Mouse (Mus musculus): ENCODE results near the gene Rps3a1. TPM values are rescaled to one million over a fixed set of nuclear protein-coding genes. Genes with fewer than 3 reads are reported as not detected.

Gene Rps3a1
- 100 to 1,000 TPM; 534 to 591 TPM for total RNA-seq (2021)

- intact Hi-C loops (cut with DNase I) = no loop called here
- DNase-seq = peak; percentile 98
Measured at GRCm38 (mm10) chr3:86142263-86142933, at the start of gene Rps3a1. TSS of gene Rps3a1 (minus strand) at chr3:86142702.

DNA sequence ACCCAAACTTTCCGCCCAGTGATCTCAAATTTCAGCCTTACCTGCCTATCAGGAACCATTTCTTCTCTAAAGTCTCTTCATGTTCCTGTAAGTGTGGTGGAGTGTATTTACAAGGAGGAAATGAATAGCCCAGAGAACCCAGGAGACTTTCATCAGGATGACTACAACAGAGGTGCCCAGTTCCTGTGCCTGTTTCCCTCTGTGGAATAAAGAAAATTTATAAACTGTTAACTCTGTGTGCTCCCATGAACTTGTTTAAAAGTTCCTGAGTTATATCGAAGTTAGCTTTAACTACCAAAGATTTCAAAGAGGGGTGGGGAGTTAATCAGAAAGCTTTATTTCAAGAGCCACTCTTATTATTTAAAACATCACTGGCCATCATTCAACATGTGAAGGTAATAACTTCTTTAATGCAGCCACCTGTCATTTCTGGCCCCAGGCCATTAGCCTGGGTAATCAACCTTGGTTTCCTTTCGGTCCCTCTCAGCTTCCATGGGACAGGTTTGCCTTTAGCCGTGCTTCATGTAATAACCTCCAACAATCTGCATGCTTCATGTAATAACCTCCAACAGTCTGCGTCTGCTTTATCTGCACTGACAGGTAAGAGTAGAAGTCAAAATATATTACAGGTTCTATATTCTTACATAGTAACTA is 45.4 kb upstream of the Rps3a1 start:
- no peak for DNase-seq
- intact Hi-C loops (cut with DNase I) = no loop called here

DNA sequence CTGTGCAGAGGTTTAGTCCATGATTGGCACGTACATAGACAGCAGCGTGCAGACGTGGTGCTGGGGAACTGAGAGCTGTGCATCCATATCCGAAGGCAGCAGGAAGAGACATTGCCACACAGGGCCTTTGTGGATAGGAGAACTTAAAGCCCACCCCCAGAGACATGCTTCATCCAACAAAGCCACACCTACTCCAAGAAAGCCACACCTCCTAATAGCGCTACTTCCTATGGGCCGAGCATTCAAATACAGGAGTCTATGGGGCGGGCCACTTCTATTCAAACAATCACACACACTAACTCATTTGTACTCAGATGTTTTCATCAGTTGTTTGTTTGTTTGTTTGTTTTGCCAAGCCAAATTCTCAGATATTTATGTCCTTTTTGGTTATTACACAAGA is 42.0 kb upstream of the Rps3a1 start:
- intact Hi-C loops (cut with DNase I) = no loop called here

DNA sequence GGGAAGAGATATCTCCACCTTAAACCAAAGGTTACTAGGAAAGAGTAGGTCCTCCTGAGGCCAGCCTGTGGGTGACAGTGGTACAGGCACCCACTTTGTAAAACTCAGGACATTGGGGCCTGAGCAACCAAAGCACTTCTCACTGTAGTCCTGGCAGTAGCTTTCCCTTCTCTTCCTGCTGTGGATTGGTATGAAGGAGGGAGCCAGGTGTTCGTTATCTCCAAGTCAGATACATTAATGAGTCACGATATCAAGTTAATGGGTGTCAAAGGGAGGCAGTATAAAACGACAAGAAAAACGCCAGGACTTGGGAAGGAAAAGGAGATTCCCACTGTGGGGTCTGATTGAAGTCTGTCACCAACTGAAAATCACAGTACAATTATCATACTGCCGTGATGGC is 38.6 kb upstream of the Rps3a1 start:
- DNase-seq = no peak
- intact Hi-C loops (cut with DNase I) = no loop called here

More for the DNA sequence above, 42.0 kb upstream of the Rps3a1 start:
- DNase-seq = no peak

- intact Hi-C loops (cut with DNase I) = no loop called here
- DNase-seq = no peak
Measured at GRCm38 (mm10) chr3:86179714-86180113, 37.2 kb upstream of the Rps3a1 start.

- intact Hi-C loops (cut with DNase I) = no loop called here
- no peak for DNase-seq
Measured at GRCm38 (mm10) chr3:86168841-86169425, 26.4 kb upstream of the Rps3a1 start.

GRCm38 (mm10) chr3:86149521-86149920 is 7.0 kb upstream of the Rps3a1 start:
- intact Hi-C loops (cut with DNase I) = no loop called here
- no peak for DNase-seq

DNA sequence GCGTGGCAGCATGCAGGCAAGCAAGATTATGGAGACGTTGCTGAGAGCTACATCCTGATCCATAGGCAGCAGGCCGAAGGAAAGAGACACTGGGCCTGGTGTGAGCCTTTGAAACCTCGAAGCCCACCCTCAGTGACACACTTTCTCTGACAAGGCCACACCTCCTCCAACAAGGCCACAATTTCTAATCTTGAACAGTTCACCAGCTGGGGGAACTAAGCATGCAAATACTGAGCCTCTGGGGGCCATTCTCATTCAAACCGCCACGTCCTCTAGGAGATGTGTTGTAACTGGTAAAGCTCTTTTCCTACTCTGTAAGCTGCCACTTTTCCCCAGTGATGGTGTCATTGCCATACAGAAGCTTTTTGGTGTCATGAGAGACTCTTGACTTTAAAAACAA is 6.6 kb upstream of the Rps3a1 start:
- no peak for DNase-seq
- intact Hi-C loops (cut with DNase I) = no loop called here

DNA sequence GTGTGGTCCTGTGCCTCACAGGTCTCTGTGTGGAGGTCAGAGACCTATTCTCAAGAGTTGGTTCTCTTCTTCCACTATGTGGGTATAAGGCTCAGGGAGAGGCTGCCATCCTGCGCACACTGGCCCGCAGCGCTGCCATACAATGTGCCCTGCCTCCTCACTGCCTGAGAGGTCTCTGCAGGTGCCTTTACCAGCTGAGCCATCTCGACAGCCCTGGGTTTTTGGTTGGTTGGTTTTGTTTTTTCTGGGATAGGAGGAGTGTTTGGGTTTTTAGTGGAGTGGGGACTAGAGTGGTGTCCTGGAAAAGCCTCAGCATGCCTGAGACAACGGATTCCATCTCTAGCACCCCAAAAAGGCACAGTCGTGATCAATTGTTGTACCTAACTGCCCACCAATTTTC is 841 bp upstream of the Rps3a1 start:
- intact Hi-C loops (cut with DNase I) = no loop called here
- no peak for DNase-seq

DNA sequence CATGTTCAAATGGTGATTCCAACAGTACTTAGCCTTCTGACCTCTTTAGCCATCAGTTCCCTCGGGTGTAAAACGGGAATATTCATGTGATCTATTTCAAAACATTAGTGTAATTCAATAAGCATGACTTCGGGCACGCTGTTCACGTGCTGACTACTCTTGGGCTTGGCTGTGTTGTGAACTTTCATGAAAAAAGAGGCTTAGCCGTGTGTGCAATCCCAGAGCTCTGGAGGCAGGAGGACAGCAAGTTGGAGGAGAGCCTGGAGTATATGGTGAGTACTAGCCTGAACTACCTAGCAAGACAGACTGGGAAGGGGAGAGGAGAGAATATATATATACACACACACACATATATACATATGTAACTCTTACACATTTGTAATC is 424 bp upstream of the Rps3a1 start:
- intact Hi-C loops (cut with DNase I) = no loop called here
- no peak for DNase-seq

DNA sequence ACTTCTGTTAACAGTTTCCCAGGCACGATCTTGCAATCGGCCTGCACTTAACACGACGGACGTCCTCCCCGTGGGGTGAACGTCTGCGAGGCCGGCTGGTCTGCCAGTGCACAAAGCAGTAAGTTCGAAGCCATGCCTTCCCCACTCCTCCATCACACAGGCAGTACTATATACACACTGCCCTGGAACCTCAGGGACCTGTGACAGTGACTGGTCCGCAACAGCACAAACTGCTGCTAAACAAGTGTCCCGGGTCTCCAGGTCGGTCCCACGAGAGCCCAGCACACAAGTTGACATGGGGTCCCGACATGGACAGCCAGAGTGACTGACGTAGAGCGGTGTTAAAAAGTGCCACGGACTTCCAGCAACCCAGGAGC is 628 bp downstream of the Rps3a1 start:
- DNase-seq = peak; percentile 23
- intact Hi-C loops (cut with DNase I) = no loop called here

DNA sequence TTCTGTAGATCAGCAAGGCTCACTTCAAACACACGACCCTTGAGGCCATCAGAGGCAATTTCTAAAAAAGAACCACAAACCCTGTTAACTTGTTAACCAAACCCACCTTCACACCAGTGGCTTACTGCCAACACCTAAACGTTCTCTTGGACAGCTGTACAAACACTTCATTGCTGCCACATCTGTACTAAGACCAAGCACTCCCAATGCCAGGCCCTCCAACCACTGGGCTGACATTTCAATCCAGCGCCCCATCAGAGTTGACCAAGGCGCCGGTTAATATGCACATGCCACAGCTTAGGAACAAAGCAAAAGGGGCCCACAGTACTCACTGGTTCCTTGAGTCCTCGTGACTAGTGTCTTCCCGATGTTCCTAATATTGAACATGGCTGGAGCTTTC is 1.1 kb downstream of the Rps3a1 start:
- intact Hi-C loops (cut with DNase I) = no loop called here

DNA sequence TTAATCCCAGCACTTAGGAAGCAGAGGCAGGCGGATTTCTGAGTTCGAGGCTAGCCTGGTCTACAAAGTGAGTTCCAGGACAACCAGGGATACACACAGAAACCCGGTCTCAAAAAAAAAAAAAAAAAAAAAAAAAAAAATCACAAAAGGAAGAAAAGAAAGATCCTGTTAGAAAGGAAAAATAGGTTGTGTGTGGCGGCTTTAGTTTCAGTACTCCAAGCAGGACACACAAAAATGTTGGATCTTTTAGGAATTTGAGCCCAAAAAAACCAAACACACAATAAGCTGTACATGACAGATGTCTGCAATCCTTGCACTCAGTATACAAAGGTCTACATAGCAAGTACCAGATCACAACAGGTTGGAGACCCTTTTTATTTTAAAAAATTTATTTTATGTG is 2.8 kb downstream of the Rps3a1 start:
- intact Hi-C loops (cut with DNase I) = loop anchor here (10.0 kb wide), 1 partner anchor 1205 kb away; no protein-coding TSS in a partner anchor
- no peak for DNase-seq

More for the DNA sequence above, 1.1 kb downstream of the Rps3a1 start:
- peak; percentile 6 for DNase-seq

- no peak for DNase-seq
- intact Hi-C loops (cut with DNase I) = loop anchor here (10.0 kb wide), 1 partner anchor 1202 kb away; no protein-coding TSS in a partner anchor
Measured at GRCm38 (mm10) chr3:86136936-86137574, 5.4 kb downstream of the Rps3a1 start.

DNA sequence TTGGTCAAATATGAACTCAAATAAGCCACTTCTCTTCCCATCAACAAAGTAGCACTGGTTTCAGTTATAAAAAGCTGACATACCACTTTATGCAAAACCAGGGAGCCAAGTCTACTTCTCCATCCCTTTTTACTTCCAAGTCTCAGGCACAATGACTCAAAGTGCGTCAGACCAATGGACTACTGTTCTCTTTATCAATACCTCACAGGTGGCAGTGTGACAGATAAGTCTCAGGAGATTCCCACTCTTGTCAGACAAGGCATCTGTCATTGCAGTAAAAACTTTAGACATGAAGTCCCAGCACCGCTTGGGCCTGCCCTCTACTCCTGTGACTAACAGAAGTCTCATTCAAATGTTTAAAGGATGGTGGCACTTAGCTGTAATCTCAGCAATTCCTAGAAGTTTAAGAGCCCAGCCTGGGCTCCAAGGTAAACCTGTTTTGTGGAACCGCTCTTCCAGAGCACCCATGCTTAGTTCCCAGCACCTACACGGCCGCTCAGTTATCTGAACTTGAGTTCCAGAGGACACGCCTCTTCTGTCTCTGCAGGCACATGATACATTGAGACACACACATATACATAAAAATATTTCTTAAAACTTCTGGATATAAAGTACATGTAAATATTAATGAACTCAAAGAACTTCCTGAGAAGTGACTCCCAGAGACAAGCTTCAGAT is 6.5 kb downstream of the Rps3a1 start:
- DNase-seq = no peak
- intact Hi-C loops (cut with DNase I) = loop anchor here (10.0 kb wide), 1 partner anchor 1201 kb away; no protein-coding TSS in a partner anchor

GRCm38 (mm10) chr3:86134939-86135638 is 7.4 kb downstream of the Rps3a1 start:
- intact Hi-C loops (cut with DNase I) = loop anchor here (10.0 kb wide), 1 partner anchor 1200 kb away; no protein-coding TSS in a partner anchor
- DNase-seq = no peak

GRCm38 (mm10) chr3:86129757-86130156 is 12.7 kb downstream of the Rps3a1 start:
- intact Hi-C loops (cut with DNase I) = loop anchor here (10.0 kb wide), 5 partner anchors 205 to 1515 kb away; partner anchors contain the start of gene Gatb
- DNase-seq = peak; percentile 59

DNA sequence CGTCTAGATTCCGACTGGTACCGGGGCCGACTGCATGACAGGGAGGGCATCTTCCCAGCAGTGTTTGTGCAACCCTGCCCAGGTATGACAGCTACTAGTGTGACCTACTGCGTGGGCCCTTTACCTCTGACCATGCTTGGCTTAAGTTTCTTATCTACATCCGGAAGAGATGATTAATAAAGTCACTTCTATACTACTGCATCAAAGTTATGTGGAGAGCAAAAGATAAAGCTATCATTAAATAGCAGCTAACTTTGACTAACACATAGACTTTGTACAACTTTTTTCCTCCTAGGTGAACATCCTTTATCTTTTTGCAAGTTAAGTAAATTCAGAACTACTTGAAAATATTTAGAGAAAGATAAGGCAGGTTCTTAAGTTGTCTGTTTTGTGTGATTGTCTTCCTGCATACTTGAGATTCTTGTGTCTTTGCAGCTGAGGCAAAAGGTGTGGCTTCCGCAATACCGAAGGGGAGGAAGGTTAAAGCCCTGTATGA is 19.2 kb downstream of the Rps3a1 start:
- intact Hi-C loops (cut with DNase I) = loop anchor here (10.0 kb wide), 4 partner anchors 198 to 1508 kb away; partner anchors contain the start of gene Gatb
- DNase-seq = no peak

DNA sequence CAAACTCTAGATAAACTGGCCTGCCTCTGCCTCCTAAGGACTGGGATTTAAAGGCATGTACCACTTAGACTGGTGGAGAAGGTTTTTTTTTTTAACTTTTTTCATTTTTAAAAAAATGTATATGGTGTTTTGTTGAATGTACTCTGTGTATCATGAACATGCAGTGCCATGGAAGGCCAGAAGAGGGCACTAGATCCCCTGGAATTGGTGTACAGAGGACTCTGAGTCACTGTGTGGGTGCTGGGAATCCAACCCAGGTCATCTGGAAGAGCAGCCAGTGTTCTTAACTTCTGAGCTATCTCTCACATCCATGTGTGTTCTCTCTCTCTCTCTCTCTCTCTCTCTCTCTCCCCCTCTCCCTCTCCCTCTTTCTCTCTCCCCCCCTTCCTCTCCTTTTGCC is 20.3 kb downstream of the Rps3a1 start:
- no peak for DNase-seq
- intact Hi-C loops (cut with DNase I) = loop anchor here (10.0 kb wide), 4 partner anchors 197 to 1507 kb away; partner anchors contain the start of gene Gatb
